12 mouse cellular contexts compared by ENCODE assay signal in genomic region chr13:93839721-93840120, GRCm38 (mm10).
A peak's percentile ranks its signal among the peaks of the same experiment; 100 is the strongest.
DNase-seq lines count a peak whose midpoint lies in the region; ATAC-seq lines count a peak whose summit lies in the region.
"Had no signal": no experiment of that assay in that cellular context is flagged by ENCODE, and none has a peak within 500 bp of the region (broad histone marks: within the 10 kb centered on the region; RNA-seq: fewer than 3 reads in every experiment).

No protein-coding gene starts in this region.

- peaks cover 30% of the 10 kb centered on the region for H3K4me1 ChIP-seq in kidney, embryonic 15.5 days
- H3K4me1 ChIP-seq in embryonic facial prominence, embryonic 14.5 days (ENCODE audit: control insufficient read depth, insufficient read depth, low read length): peaks cover 41% of the 10 kb centered on the region
- peaks cover 17% of the 10 kb centered on the region for H3K4me1 ChIP-seq in hindbrain, embryonic 13.5 days (replicated peaks)
- H3K4me1 ChIP-seq in midbrain, embryonic 15.5 days: peaks cover 13% of the 10 kb centered on the region

- no peak overlapping the region for H3K4me3 ChIP-seq in kidney, embryonic 15.5 days (replicated peaks)
- no peak overlapping the region for H3K4me3 ChIP-seq in embryonic facial prominence, embryonic 14.5 days (ENCODE audit: low read depth, low read length)
- no peak overlapping the region for H3K4me3 ChIP-seq in hindbrain, embryonic 13.5 days
- no peak overlapping the region for H3K4me3 ChIP-seq in midbrain, embryonic 15.5 days
- H3K4me3 ChIP-seq: erythroblast, embryonic 14.5 days had no signal

- DNase-seq in kidney, adult 18-20 months: no peak
- DNase-seq in embryonic facial prominence, embryonic 14.5 days (ENCODE audit: low spot score): no peak
- no peak for DNase-seq in embryo, embryonic 10.5 days (ENCODE audit: low spot score)
- no peak for DNase-seq in left cerebral cortex, postnatal 4 days
- DNase-seq in cerebellum, adult 11-12 months: no peak
- DNase-seq: kidney, postnatal 36 days; lung, adult 18-20 months; right cerebral cortex, postnatal 14 days had no signal

- no peaks in the 10 kb centered on the region for H3K27me3 ChIP-seq in kidney, embryonic 15.5 days
- H3K27me3 ChIP-seq in embryonic facial prominence, embryonic 14.5 days (replicated peaks; ENCODE audit: control insufficient read depth, insufficient read depth, low read length): no peaks in the 10 kb centered on the region
- no peaks in the 10 kb centered on the region for H3K27me3 ChIP-seq in hindbrain, embryonic 13.5 days
- H3K27me3 ChIP-seq in midbrain, embryonic 15.5 days (replicated peaks): no peaks in the 10 kb centered on the region

- ATAC-seq in kidney, embryonic 15.5 days (replicated peaks; ENCODE audit: low FRiP score): no peak
- no peak for ATAC-seq in embryonic facial prominence, embryonic 14.5 days (ENCODE audit: low read depth)
- ATAC-seq in hindbrain, embryonic 13.5 days (ENCODE audit: low FRiP score): no peak
- ATAC-seq in midbrain, embryonic 15.5 days (replicated peaks): no peak

- H3K36me3 ChIP-seq in kidney, embryonic 15.5 days: no peaks in the 10 kb centered on the region
- no peaks in the 10 kb centered on the region for H3K36me3 ChIP-seq in embryonic facial prominence, embryonic 14.5 days (ENCODE audit: control insufficient read depth, insufficient read depth, low read length)
- no peaks in the 10 kb centered on the region for H3K36me3 ChIP-seq in hindbrain, embryonic 13.5 days
- H3K36me3 ChIP-seq in midbrain, embryonic 15.5 days (replicated peaks): no peaks in the 10 kb centered on the region

- no peak overlapping the region for H3K9ac ChIP-seq in kidney, embryonic 15.5 days
- no peak overlapping the region for H3K9ac ChIP-seq in embryonic facial prominence, embryonic 14.5 days (ENCODE audit: low read depth, low read length)
- H3K9ac ChIP-seq in hindbrain, embryonic 13.5 days: no peak overlapping the region
- no peak overlapping the region for H3K9ac ChIP-seq in midbrain, embryonic 15.5 days

- 54% methylated on average over 2 of the region's 2 CpGs for WGBS in kidney, embryonic 15.5 days
- WGBS in embryonic facial prominence, embryonic 14.5 days: 11% methylated on average over 2 of the region's 2 CpGs
- WGBS in hindbrain, embryonic 13.5 days: 27% methylated on average over 2 of the region's 2 CpGs
- 16% methylated on average over 2 of the region's 2 CpGs for WGBS in midbrain, embryonic 15.5 days

- intact Hi-C loops in left cerebral cortex, postnatal 4 days (cut with DNase I): no loop called here

- H3K4me2 ChIP-seq in kidney, embryonic 15.5 days: no peak overlapping the region
- H3K4me2 ChIP-seq in embryonic facial prominence, embryonic 14.5 days (ENCODE audit: low read depth, low read length): peak overlapping the region; percentile 36
- no peak overlapping the region for H3K4me2 ChIP-seq in hindbrain, embryonic 13.5 days
- no peak overlapping the region for H3K4me2 ChIP-seq in midbrain, embryonic 15.5 days

- H3K27ac ChIP-seq in kidney, embryonic 15.5 days: peak overlapping the region; percentile 81
- H3K27ac ChIP-seq in embryonic facial prominence, embryonic 14.5 days (replicated peaks; ENCODE audit: low read depth, low read length): peak overlapping the region; percentile 92
- H3K27ac ChIP-seq in hindbrain, embryonic 13.5 days: peak overlapping the region; percentile 58
- peak overlapping the region; percentile 73 for H3K27ac ChIP-seq in midbrain, embryonic 15.5 days

- H3K9me3 ChIP-seq in kidney, embryonic 15.5 days (replicated peaks): no peaks in the 10 kb centered on the region
- no peaks in the 10 kb centered on the region for H3K9me3 ChIP-seq in embryonic facial prominence, embryonic 14.5 days (ENCODE audit: control insufficient read depth, low read length)
- no peaks in the 10 kb centered on the region for H3K9me3 ChIP-seq in hindbrain, embryonic 13.5 days
- no peaks in the 10 kb centered on the region for H3K9me3 ChIP-seq in midbrain, embryonic 15.5 days
